Mouse (Mus musculus): ENCODE results near the gene Myh9. TPM values are rescaled to one million over a fixed set of nuclear protein-coding genes. Genes with fewer than 3 reads are reported as not detected.

Gene Myh9
- polyA plus RNA-seq, 1 experiment from 2014 or later, result 14.8 TPM

DNA sequence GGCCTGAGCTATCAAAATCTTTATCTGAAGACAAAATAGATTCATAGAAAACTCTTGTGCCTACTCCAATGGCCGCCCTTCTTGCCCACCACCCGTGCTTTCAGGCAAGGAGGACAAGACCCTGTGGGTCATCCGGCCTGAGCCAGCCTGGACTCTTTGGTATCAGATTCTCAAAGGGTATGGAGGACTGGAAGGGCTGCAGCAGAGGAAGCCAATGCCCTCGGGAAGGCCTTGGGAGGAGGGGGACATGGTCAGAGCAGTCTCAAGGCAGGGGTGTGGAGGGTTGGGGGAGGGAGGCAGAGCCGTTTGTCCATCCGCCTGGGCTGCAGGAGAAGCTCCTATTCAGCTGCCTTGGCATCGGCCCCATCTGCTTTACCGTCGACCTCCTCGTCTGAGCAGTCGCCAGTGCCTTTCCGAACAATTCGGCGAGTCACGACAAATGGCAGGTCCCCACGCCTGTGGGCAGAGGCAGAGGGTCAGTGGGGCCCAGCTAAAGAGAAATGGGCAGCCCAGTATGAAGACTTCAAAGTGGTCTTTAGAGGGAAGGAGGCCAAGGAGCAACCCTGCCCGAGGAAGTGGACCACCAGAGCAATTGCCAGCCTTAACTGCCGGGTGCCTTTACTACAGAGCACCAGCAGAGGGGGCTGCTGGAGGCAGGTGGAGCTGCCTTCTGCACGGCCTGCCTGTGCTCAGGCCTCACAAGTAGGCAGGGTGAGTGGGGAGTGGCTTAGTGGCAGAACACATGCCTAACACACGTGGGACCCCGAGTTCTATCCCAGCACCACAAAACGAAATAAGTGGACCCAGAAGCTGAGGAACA lies 80.2 kb downstream of the Myh9 start:
- Histone ChIP-seq H3K9me3 (ENCODE audit: control insufficient read depth, low read length) (no peaks in the 10 kb centered on the region), H3K4me1 (ENCODE audit: control insufficient read depth, insufficient read depth, low read length) (no peaks in the 10 kb centered on the region), H3K4me2 (ENCODE audit: low read length) (no peak overlapping the region), H3K9ac (replicated peaks; ENCODE audit: low read length) (no peak overlapping the region), H3K4me3 (replicated peaks; ENCODE audit: low read depth, low read length) (no peak overlapping the region), H3K36me3 (ENCODE audit: control insufficient read depth, insufficient read depth, low read length) (peaks cover 60% of the 10 kb centered on the region), H3K27ac (replicated peaks; ENCODE audit: low read depth, low read length) (no peak overlapping the region), H3K27me3 (ENCODE audit: control insufficient read depth, insufficient read depth, low read length) (no peaks in the 10 kb centered on the region)
- DNase-seq (peak; percentile 57), ATAC-seq (ENCODE audit: low FRiP score, low TSS enrichment) (no peak)
- WGBS, result 80% methylated on average over 22 of the region's 22 CpGs

DNA sequence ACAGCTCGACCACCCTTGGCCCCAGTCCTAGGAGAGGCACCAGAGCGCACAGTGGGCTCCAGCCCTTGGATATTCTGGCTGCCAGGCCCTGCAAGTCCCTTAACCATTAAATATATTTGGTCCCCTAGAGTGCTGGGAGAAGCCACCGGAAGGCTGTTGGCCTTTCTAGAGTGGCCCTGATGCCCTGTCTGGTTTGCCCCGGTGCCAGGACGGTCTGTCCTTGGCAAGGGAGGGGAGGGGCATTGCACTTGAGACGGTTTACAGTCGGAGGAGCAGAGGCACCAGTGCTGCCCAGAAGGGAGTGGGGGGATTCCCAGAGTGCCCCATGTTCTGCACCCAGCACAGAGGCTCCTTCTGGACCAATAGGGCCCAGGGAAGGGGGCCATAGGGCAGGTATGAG lies 80.9 kb downstream of the Myh9 start:
- no peak overlapping the region for H3K9ac ChIP-seq (replicated peaks; ENCODE audit: low read length)
- H3K27me3 ChIP-seq (ENCODE audit: control insufficient read depth, insufficient read depth, low read length), result no peaks in the 10 kb centered on the region
- peaks cover 53% of the 10 kb centered on the region for H3K36me3 ChIP-seq (ENCODE audit: control insufficient read depth, insufficient read depth, low read length)
- H3K4me1 ChIP-seq (ENCODE audit: control insufficient read depth, insufficient read depth, low read length), result no peaks in the 10 kb centered on the region
- H3K4me2 ChIP-seq (ENCODE audit: low read length), result no peak overlapping the region
- DNase-seq (no peak), ATAC-seq (ENCODE audit: low FRiP score, low TSS enrichment) (no peak)
- no peak overlapping the region for H3K4me3 ChIP-seq (replicated peaks; ENCODE audit: low read depth, low read length)
- 98% methylated on average over 7 of the region's 7 CpGs for WGBS
- no peak overlapping the region for H3K27ac ChIP-seq (replicated peaks; ENCODE audit: low read depth, low read length)
- H3K9me3 ChIP-seq (ENCODE audit: control insufficient read depth, low read length), result no peaks in the 10 kb centered on the region

DNA sequence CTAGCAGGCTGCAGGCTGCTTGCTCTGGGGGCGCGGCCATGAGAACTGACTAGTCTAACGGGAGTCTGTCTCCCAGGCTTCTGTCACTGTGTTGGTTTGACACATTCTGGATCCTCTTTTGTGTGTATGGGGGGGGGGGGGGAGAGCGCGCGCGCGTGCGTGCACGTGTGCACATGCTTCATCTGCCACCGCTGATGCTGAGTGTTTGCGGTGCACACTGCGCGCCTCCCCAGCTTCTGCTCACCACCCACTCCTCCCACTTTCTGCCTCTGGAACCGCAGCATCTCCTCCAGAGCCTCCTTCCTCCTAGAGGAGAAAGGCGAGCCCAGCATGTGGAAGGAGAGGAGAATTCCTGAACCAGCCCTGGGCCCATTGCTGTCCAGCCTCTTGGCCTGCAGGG lies 81.9 kb downstream of the Myh9 start:
- 84% methylated on average over 10 of the region's 16 CpGs for WGBS
- Histone ChIP-seq H3K27ac (replicated peaks; ENCODE audit: low read depth, low read length) (no peak overlapping the region), H3K4me2 (ENCODE audit: low read length) (no peak overlapping the region), H3K9me3 (ENCODE audit: control insufficient read depth, low read length) (no peaks in the 10 kb centered on the region), H3K27me3 (ENCODE audit: control insufficient read depth, insufficient read depth, low read length) (no peaks in the 10 kb centered on the region), H3K4me1 (ENCODE audit: control insufficient read depth, insufficient read depth, low read length) (no peaks in the 10 kb centered on the region), H3K4me3 (replicated peaks; ENCODE audit: low read depth, low read length) (no peak overlapping the region), H3K9ac (replicated peaks; ENCODE audit: low read length) (no peak overlapping the region), H3K36me3 (ENCODE audit: control insufficient read depth, insufficient read depth, low read length) (peaks cover 43% of the 10 kb centered on the region)
- ATAC-seq (ENCODE audit: low FRiP score, low TSS enrichment) (no peak), DNase-seq (no peak)

DNA sequence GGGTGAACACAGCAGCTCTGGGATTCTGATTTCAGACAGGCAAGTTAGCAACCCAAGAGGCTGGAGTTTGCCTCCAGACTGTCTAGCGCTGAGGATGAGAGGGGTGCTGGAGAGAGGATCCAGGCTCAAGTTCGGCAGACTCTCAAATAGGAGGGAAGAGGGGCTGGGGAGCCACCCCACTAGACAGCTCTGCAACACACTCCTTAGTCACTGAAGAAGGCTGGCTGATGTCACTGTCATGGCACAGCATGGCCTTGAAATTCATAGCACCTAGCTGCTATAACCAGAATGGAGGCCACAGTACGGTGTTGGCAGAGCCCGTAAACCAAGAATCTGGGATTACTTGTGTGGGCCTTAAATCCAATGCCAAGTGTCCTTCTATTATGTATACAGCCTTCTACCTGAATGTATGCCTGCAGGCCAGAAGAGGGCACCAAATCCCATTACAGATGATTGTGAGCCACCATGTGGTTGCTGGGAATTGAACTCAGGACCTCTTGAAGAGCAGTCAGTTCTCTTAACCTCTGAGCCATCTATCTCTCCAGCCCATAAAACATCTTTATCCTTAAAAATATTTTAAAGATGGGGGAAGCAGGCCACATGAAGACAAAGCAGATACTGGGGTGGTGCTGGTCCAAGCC lies 84.3 kb downstream of the Myh9 start:
- no peak for ATAC-seq (ENCODE audit: low FRiP score, low TSS enrichment)
- H3K4me1 ChIP-seq (ENCODE audit: control insufficient read depth, insufficient read depth, low read length), result no peaks in the 10 kb centered on the region
- H3K27me3 ChIP-seq (ENCODE audit: control insufficient read depth, insufficient read depth, low read length), result no peaks in the 10 kb centered on the region
- H3K27ac ChIP-seq (replicated peaks; ENCODE audit: low read depth, low read length), result no peak overlapping the region
- no peak overlapping the region for H3K9ac ChIP-seq (replicated peaks; ENCODE audit: low read length)
- no peak for DNase-seq
- WGBS, result 88% methylated on average over 4 of the region's 4 CpGs
- H3K4me2 ChIP-seq (ENCODE audit: low read length), result no peak overlapping the region
- H3K9me3 ChIP-seq (ENCODE audit: control insufficient read depth, low read length), result no peaks in the 10 kb centered on the region
- H3K4me3 ChIP-seq (replicated peaks; ENCODE audit: low read depth, low read length), result no peak overlapping the region
- peaks cover 19% of the 10 kb centered on the region for H3K36me3 ChIP-seq (ENCODE audit: control insufficient read depth, insufficient read depth, low read length)

DNA sequence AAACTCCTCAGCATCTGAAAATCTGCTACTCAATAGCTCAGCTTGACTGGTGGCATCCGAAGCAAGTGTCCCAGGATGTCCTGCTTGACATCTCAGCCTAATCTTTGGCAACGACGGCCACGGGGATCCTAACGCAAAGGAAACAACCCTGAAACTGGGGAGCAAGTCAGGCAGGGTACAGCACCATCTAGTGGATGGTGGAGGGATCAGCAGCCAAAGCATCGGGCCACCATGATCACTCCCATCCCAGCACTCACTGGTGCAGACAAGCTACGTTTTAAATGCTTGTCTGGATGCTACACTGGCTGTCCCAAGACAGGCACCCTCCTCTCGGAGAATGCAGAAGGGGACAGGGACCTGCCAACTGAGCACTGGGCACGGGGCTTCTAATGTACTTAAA lies 85.1 kb downstream of the Myh9 start, which contains the start of gene Apol8:
Gene Apol8, minus strand, starts transcription at position 156 of the 400 bp plus-strand sequence.
- H3K9ac ChIP-seq (replicated peaks; ENCODE audit: low read length), result no peak within 1 kb of the TSS
- ATAC-seq (ENCODE audit: low FRiP score, low TSS enrichment) (no peak), DNase-seq (peak; percentile 78)
- H3K4me3 ChIP-seq (replicated peaks; ENCODE audit: low read depth, low read length), result no peak within 1 kb of the TSS
- H3K36me3 ChIP-seq (ENCODE audit: control insufficient read depth, insufficient read depth, low read length), result peaks cover 11% of the 10 kb centered on the region
- H3K4me2 ChIP-seq (ENCODE audit: low read length), result no peak within 1 kb of the TSS
- H3K27ac ChIP-seq (replicated peaks; ENCODE audit: low read depth, low read length), result no peak within 1 kb of the TSS
- 5% methylated on average over 9 of the region's 9 CpGs for WGBS
- no peaks in the 10 kb centered on the region for H3K9me3 ChIP-seq (ENCODE audit: control insufficient read depth, low read length)
- no peaks in the 10 kb centered on the region for H3K4me1 ChIP-seq (ENCODE audit: control insufficient read depth, insufficient read depth, low read length)
- no peaks in the 10 kb centered on the region for H3K27me3 ChIP-seq (ENCODE audit: control insufficient read depth, insufficient read depth, low read length)

DNA sequence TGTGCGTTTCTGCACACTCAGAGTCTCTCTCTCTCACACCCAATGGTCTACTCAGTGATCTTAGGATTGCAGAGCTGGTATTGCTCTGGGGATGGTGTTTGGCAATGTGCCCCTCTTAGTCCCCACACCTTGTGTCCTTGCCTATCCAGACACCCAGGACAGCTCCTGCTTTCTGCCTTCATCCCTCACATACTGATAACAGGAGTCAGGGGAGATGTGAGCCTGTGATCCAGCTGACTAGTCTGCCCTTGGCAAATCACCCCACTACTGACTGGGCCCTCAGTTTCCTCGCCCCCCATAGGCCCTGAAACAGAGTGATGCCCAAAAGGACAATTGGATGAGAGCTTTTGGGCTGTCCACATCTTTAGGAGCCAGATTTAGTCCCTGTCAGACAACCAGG lies 85.9 kb downstream of the Myh9 start:
- Histone ChIP-seq H3K9me3 (ENCODE audit: control insufficient read depth, low read length) (no peaks in the 10 kb centered on the region), H3K4me1 (ENCODE audit: control insufficient read depth, insufficient read depth, low read length) (no peaks in the 10 kb centered on the region), H3K27ac (replicated peaks; ENCODE audit: low read depth, low read length) (no peak overlapping the region), H3K4me2 (ENCODE audit: low read length) (no peak overlapping the region), H3K36me3 (ENCODE audit: control insufficient read depth, insufficient read depth, low read length) (peaks cover 4% of the 10 kb centered on the region; the same call in 1 of the 2 replicates), H3K4me3 (replicated peaks; ENCODE audit: low read depth, low read length) (no peak overlapping the region), H3K27me3 (ENCODE audit: control insufficient read depth, insufficient read depth, low read length) (no peaks in the 10 kb centered on the region), H3K9ac (replicated peaks; ENCODE audit: low read length) (no peak overlapping the region)
- ATAC-seq (ENCODE audit: low FRiP score, low TSS enrichment) (no peak), DNase-seq (no peak)
- WGBS, result 61% methylated on average over 2 of the region's 2 CpGs

DNA sequence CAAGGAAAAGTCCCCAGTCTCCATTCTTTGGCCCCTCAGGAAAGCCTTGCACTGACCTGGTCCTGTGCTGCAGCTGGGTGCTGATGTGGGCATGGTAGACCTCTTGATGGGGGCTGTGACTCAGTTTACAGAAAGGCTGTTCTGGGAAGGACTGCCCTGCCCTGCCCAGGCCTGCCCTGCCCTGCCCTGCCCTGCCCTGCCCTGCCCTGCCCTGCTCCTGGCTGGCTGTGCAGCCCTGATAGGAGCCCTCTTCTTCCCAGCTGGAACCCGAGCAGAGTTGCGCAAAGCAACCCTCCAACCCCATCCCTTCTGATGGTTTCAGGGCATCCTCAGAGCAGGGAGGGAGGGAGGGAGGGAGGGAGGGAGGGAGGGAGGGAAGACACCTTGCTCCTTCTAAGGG lies 86.8 kb downstream of the Myh9 start:
- H3K36me3 ChIP-seq (ENCODE audit: control insufficient read depth, insufficient read depth, low read length), result no peaks in the 10 kb centered on the region
- no peaks in the 10 kb centered on the region for H3K27me3 ChIP-seq (ENCODE audit: control insufficient read depth, insufficient read depth, low read length)
- no peak overlapping the region for H3K9ac ChIP-seq (replicated peaks; ENCODE audit: low read length)
- WGBS, result 75% methylated on average over 2 of the region's 2 CpGs
- no peak overlapping the region for H3K4me2 ChIP-seq (ENCODE audit: low read length)
- ATAC-seq (ENCODE audit: low FRiP score, low TSS enrichment) (no peak), DNase-seq (no peak)
- no peak overlapping the region for H3K27ac ChIP-seq (replicated peaks; ENCODE audit: low read depth, low read length)
- no peaks in the 10 kb centered on the region for H3K4me1 ChIP-seq (ENCODE audit: control insufficient read depth, insufficient read depth, low read length)
- no peaks in the 10 kb centered on the region for H3K9me3 ChIP-seq (ENCODE audit: control insufficient read depth, low read length)
- H3K4me3 ChIP-seq (replicated peaks; ENCODE audit: low read depth, low read length), result no peak overlapping the region

DNA sequence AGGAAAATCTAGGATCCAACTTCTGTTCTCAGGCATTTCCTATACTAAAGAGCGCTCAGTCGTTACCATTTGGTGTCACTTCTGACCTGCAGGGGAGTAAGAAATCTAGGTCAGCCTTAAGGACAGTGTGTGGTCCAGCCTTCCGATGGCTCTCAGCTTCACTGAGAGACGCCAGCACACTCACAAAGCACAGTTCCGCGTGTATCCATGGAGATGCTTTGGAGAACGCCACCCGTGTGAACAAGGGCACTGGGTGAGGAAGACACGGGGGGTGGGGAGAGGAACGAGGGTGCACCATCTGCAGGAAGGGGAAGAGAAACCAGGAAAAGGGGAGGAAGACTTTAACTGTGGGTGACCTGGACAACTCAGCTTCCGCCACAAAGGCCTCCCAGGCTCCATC lies 89.5 kb downstream of the Myh9 start:
- WGBS, result 52% methylated on average over 11 of the region's 11 CpGs

DNA sequence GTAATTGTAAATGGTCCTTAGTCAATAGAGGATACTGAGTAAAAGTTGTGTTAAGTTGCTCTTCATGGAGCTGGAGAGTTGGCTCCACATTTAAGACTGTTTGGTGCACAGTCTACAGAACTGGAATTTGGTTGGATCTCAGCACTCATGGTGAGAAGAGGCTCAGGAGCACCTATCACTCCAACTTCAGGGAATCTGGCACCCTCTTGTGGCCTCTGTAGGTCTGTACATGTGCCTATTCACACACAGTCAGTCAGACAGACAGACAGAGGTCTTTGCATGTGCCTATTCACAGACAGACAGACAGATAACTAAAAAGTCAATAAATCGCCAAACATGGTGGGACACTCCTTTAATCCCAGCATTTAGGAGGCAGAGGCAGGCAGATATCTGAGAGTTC lies 91.5 kb downstream of the Myh9 start:
- 30% methylated on average over 1 of the region's 1 CpGs for WGBS
- Histone ChIP-seq H3K4me1 (ENCODE audit: control insufficient read depth, insufficient read depth, low read length) (no peaks in the 10 kb centered on the region), H3K36me3 (ENCODE audit: control insufficient read depth, insufficient read depth, low read length) (no peaks in the 10 kb centered on the region), H3K27me3 (ENCODE audit: control insufficient read depth, insufficient read depth, low read length) (no peaks in the 10 kb centered on the region), H3K9me3 (ENCODE audit: control insufficient read depth, low read length) (no peaks in the 10 kb centered on the region), H3K4me3 (replicated peaks; ENCODE audit: low read depth, low read length) (no peak overlapping the region), H3K9ac (replicated peaks; ENCODE audit: low read length) (no peak overlapping the region), H3K27ac (replicated peaks; ENCODE audit: low read depth, low read length) (no peak overlapping the region), H3K4me2 (ENCODE audit: low read length) (no peak overlapping the region)
- ATAC-seq (ENCODE audit: low FRiP score, low TSS enrichment) (no peak), DNase-seq (peak; percentile 40)

More for the DNA sequence above, 89.5 kb downstream of the Myh9 start:
- DNase-seq, result no peak
- Histone ChIP-seq H3K27me3 (ENCODE audit: control insufficient read depth, insufficient read depth, low read length) (no peaks in the 10 kb centered on the region), H3K36me3 (ENCODE audit: control insufficient read depth, insufficient read depth, low read length) (no peaks in the 10 kb centered on the region), H3K4me2 (ENCODE audit: low read length) (no peak overlapping the region), H3K4me1 (ENCODE audit: control insufficient read depth, insufficient read depth, low read length) (no peaks in the 10 kb centered on the region), H3K27ac (replicated peaks; ENCODE audit: low read depth, low read length) (no peak overlapping the region), H3K4me3 (replicated peaks; ENCODE audit: low read depth, low read length) (no peak overlapping the region), H3K9ac (replicated peaks; ENCODE audit: low read length) (no peak overlapping the region), H3K9me3 (ENCODE audit: control insufficient read depth, low read length) (no peaks in the 10 kb centered on the region)
- no peak for ATAC-seq (ENCODE audit: low FRiP score, low TSS enrichment)
